Mouse (Mus musculus): ENCODE measurements around the gene Fndc7. TPM values are rescaled to one million over a fixed set of nuclear protein-coding genes. Genes with fewer than 3 reads are reported as not detected.
"Not testable (repeated sequence)": the region's sequence is repeated elsewhere in the genome, so short reads cannot be mapped to it uniquely, and the experiment has no call there.

Gene Fndc7
- polyA plus RNA-seq, 1 experiment from 2014 or later: not detected

GRCm38 (mm10) chr3:108880544-108881507, 9.0 kb downstream of the Fndc7 start:
- Histone ChIP-seq H3K9me3 (ENCODE audit: control insufficient read depth, low read length) (no peaks in the 10 kb centered on the region), H3K4me3 (replicated peaks; ENCODE audit: low read length) (no peak overlapping the region), H3K4me1 (replicated peaks; ENCODE audit: control insufficient read depth, insufficient read depth, low read length) (peaks cover 4% of the 10 kb centered on the region; the same call in 1 of the 2 replicates), H3K4me2 (replicated peaks) (no peak overlapping the region), H3K27ac (no peak overlapping the region), H3K27me3 (ENCODE audit: control insufficient read depth, insufficient read depth, low read length) (no peaks in the 10 kb centered on the region), H3K36me3 (replicated peaks; ENCODE audit: control insufficient read depth, insufficient read depth) (no peaks in the 10 kb centered on the region), H3K9ac (no peak overlapping the region)
- ATAC-seq (ENCODE audit: low FRiP score) (no peak), DNase-seq (ENCODE audit: low spot score) (no peak)
- WGBS: 52% methylated on average over 28 of the region's 28 CpGs

GRCm38 (mm10) chr3:108879836-108880435, 9.9 kb downstream of the Fndc7 start:
- no peak for DNase-seq (ENCODE audit: low spot score)
- H3K27ac ChIP-seq: no peak overlapping the region
- no peaks in the 10 kb centered on the region for H3K9me3 ChIP-seq (ENCODE audit: control insufficient read depth, low read length)
- no peak for ATAC-seq (ENCODE audit: low FRiP score)
- H3K4me3 ChIP-seq (replicated peaks; ENCODE audit: low read length): no peak overlapping the region
- no peak overlapping the region for H3K4me2 ChIP-seq (replicated peaks)
- H3K4me1 ChIP-seq (replicated peaks; ENCODE audit: control insufficient read depth, insufficient read depth, low read length): peaks cover 4% of the 10 kb centered on the region; the same call in 1 of the 2 replicates
- H3K9ac ChIP-seq: no peak overlapping the region
- no peaks in the 10 kb centered on the region for H3K27me3 ChIP-seq (ENCODE audit: control insufficient read depth, insufficient read depth, low read length)
- WGBS: 68% methylated on average over 5 of the region's 5 CpGs
- H3K36me3 ChIP-seq (replicated peaks; ENCODE audit: control insufficient read depth, insufficient read depth): no peaks in the 10 kb centered on the region

GRCm38 (mm10) chr3:108879129-108879528, 10.7 kb downstream of the Fndc7 start:
- H3K27me3 ChIP-seq (ENCODE audit: control insufficient read depth, insufficient read depth, low read length): no peaks in the 10 kb centered on the region
- no peaks in the 10 kb centered on the region for H3K4me1 ChIP-seq (replicated peaks; ENCODE audit: control insufficient read depth, insufficient read depth, low read length)
- ATAC-seq (ENCODE audit: low FRiP score) (no peak), DNase-seq (ENCODE audit: low spot score) (no peak)
- 54% methylated on average over 2 of the region's 2 CpGs for WGBS
- H3K9me3 ChIP-seq (ENCODE audit: control insufficient read depth, low read length): no peaks in the 10 kb centered on the region
- H3K36me3 ChIP-seq (replicated peaks; ENCODE audit: control insufficient read depth, insufficient read depth): no peaks in the 10 kb centered on the region
- H3K27ac ChIP-seq: no peak overlapping the region
- H3K4me3 ChIP-seq (replicated peaks; ENCODE audit: low read length): no peak overlapping the region
- no peak overlapping the region for H3K4me2 ChIP-seq (replicated peaks)
- no peak overlapping the region for H3K9ac ChIP-seq

- Histone ChIP-seq H3K36me3 (replicated peaks; ENCODE audit: control insufficient read depth, insufficient read depth) (no peaks in the 10 kb centered on the region), H3K9me3 (ENCODE audit: control insufficient read depth, low read length) (no peaks in the 10 kb centered on the region), H3K4me3 (replicated peaks; ENCODE audit: low read length) (no peak overlapping the region), H3K4me1 (replicated peaks; ENCODE audit: control insufficient read depth, insufficient read depth, low read length) (no peaks in the 10 kb centered on the region), H3K4me2 (replicated peaks) (no peak overlapping the region), H3K27ac (no peak overlapping the region), H3K9ac (no peak overlapping the region), H3K27me3 (ENCODE audit: control insufficient read depth, insufficient read depth, low read length) (no peaks in the 10 kb centered on the region)
- DNase-seq (ENCODE audit: low spot score) (no peak), ATAC-seq (ENCODE audit: low FRiP score) (no peak)
- 77% methylated on average over 6 of the region's 6 CpGs for whole genome bisulfite sequencing
Observed at GRCm38 (mm10) chr3:108870631-108871030, 19.2 kb downstream of the Fndc7 start.

GRCm38 (mm10) chr3:108867449-108867848, 22.4 kb downstream of the Fndc7 start:
- Histone ChIP-seq H3K4me3 (replicated peaks; ENCODE audit: low read length) (no peak overlapping the region), H3K27me3 (ENCODE audit: control insufficient read depth, insufficient read depth, low read length) (no peaks in the 10 kb centered on the region), H3K4me2 (replicated peaks) (no peak overlapping the region), H3K9ac (no peak overlapping the region), H3K4me1 (replicated peaks; ENCODE audit: control insufficient read depth, insufficient read depth, low read length) (no peaks in the 10 kb centered on the region), H3K9me3 (ENCODE audit: control insufficient read depth, low read length) (no peaks in the 10 kb centered on the region), H3K27ac (no peak overlapping the region), H3K36me3 (replicated peaks; ENCODE audit: control insufficient read depth, insufficient read depth) (no peaks in the 10 kb centered on the region)
- ATAC-seq (ENCODE audit: low FRiP score) (no peak), DNase-seq (ENCODE audit: low spot score) (no peak)
- 95% methylated on average over 3 of the region's 3 CpGs for WGBS

GRCm38 (mm10) chr3:108865676-108866075, 24.1 kb downstream of the Fndc7 start:
- H3K27ac ChIP-seq: no peak overlapping the region
- no peak overlapping the region for H3K9ac ChIP-seq
- H3K36me3 ChIP-seq (replicated peaks; ENCODE audit: control insufficient read depth, insufficient read depth): no peaks in the 10 kb centered on the region
- H3K27me3 ChIP-seq (ENCODE audit: control insufficient read depth, insufficient read depth, low read length): no peaks in the 10 kb centered on the region
- DNase-seq (ENCODE audit: low spot score) (no peak), ATAC-seq (ENCODE audit: low FRiP score) (no peak)
- 89% methylated on average over 3 of the region's 3 CpGs for WGBS
- no peak overlapping the region for H3K4me3 ChIP-seq (replicated peaks; ENCODE audit: low read length)
- H3K4me1 ChIP-seq (replicated peaks; ENCODE audit: control insufficient read depth, insufficient read depth, low read length): no peaks in the 10 kb centered on the region
- H3K9me3 ChIP-seq (ENCODE audit: control insufficient read depth, low read length): no peaks in the 10 kb centered on the region
- H3K4me2 ChIP-seq (replicated peaks): no peak overlapping the region

- Histone ChIP-seq H3K27me3 (ENCODE audit: control insufficient read depth, insufficient read depth, low read length) (no peaks in the 10 kb centered on the region), H3K4me3 (replicated peaks; ENCODE audit: low read length) (no peak overlapping the region), H3K9me3 (ENCODE audit: control insufficient read depth, low read length) (no peaks in the 10 kb centered on the region), H3K36me3 (replicated peaks; ENCODE audit: control insufficient read depth, insufficient read depth) (no peaks in the 10 kb centered on the region), H3K27ac (no peak overlapping the region), H3K4me1 (replicated peaks; ENCODE audit: control insufficient read depth, insufficient read depth, low read length) (no peaks in the 10 kb centered on the region), H3K4me2 (replicated peaks) (no peak overlapping the region), H3K9ac (no peak overlapping the region)
- WGBS: 36% methylated on average over 3 of the region's 3 CpGs
- no peak for ATAC-seq (ENCODE audit: low FRiP score)
- no peak for DNase-seq (ENCODE audit: low spot score)
Observed at GRCm38 (mm10) chr3:108865129-108865528, 24.7 kb downstream of the Fndc7 start.

- Histone ChIP-seq H3K4me1 (replicated peaks; ENCODE audit: control insufficient read depth, insufficient read depth, low read length) (peaks cover 5% of the 10 kb centered on the region; the same call in 1 of the 2 replicates), H3K9ac (no peak overlapping the region), H3K4me3 (replicated peaks; ENCODE audit: low read length) (no peak overlapping the region), H3K4me2 (replicated peaks) (no peak overlapping the region), H3K36me3 (replicated peaks; ENCODE audit: control insufficient read depth, insufficient read depth) (no peaks in the 10 kb centered on the region), H3K27me3 (ENCODE audit: control insufficient read depth, insufficient read depth, low read length) (no peaks in the 10 kb centered on the region), H3K9me3 (ENCODE audit: control insufficient read depth, low read length) (no peaks in the 10 kb centered on the region), H3K27ac (no peak overlapping the region)
- WGBS: 91% methylated on average over 10 of the region's 10 CpGs
- no peak for ATAC-seq (ENCODE audit: low FRiP score)
- no peak for DNase-seq (ENCODE audit: low spot score)
Observed at GRCm38 (mm10) chr3:108863091-108863490, 26.7 kb downstream of the Fndc7 start.

GRCm38 (mm10) chr3:108862282-108862681, 27.5 kb downstream of the Fndc7 start:
- DNase-seq (ENCODE audit: low spot score): not testable (repeated sequence)

More at GRCm38 (mm10) chr3:108862282-108862681, 27.5 kb downstream of the Fndc7 start:
- not testable (repeated sequence) for H3K27me3 ChIP-seq (ENCODE audit: control insufficient read depth, insufficient read depth, low read length); H3K27ac ChIP-seq; H3K9ac ChIP-seq; H3K4me1 ChIP-seq (replicated peaks; ENCODE audit: control insufficient read depth, insufficient read depth, low read length); H3K4me2 ChIP-seq (replicated peaks); H3K36me3 ChIP-seq (replicated peaks; ENCODE audit: control insufficient read depth, insufficient read depth); ATAC-seq (ENCODE audit: low FRiP score); H3K9me3 ChIP-seq (ENCODE audit: control insufficient read depth, low read length); H3K4me3 ChIP-seq (replicated peaks; ENCODE audit: low read length)
- WGBS: 97% methylated on average over 4 of the region's 4 CpGs
